Mouse (Mus musculus) G1E (cell line): ENCODE data around the gene Fam129c.

ENCODE experiments used
- CTCF ChIP-seq: IDR thresholded peaks from 2 replicates; pipeline ENCODE4 v1.5.1; 2012; ENCODE audit warnings: low read depth, low read length, inconsistent platforms, mixed read lengths
- GATA1 ChIP-seq: IDR thresholded peaks from 2 replicates; pipeline ENCODE4 v1.6.1; 2012; ENCODE audit warnings: borderline replicate concordance, low read length, inconsistent platforms, mixed read lengths
- GATA2 ChIP-seq: IDR thresholded peaks from 2 replicates; pipeline ENCODE4 v1.6.1; 2012; ENCODE audit warnings: low read depth, low read length, inconsistent platforms, borderline replicate concordance
- POLR2AphosphoS5 ChIP-seq: IDR thresholded peaks from 2 replicates; pipeline ENCODE4 v1.6.1; 2012; ENCODE audit warnings: low read depth, low read length, inconsistent platforms; ENCODE audit not compliant: insufficient replicate concordance
- TAL1 ChIP-seq: conservative IDR thresholded peaks from 2 replicates; pipeline ENCODE4 v1.6.1; 2012; ENCODE audit warnings: low read depth, low read length, inconsistent platforms, mixed read lengths

DNA sequence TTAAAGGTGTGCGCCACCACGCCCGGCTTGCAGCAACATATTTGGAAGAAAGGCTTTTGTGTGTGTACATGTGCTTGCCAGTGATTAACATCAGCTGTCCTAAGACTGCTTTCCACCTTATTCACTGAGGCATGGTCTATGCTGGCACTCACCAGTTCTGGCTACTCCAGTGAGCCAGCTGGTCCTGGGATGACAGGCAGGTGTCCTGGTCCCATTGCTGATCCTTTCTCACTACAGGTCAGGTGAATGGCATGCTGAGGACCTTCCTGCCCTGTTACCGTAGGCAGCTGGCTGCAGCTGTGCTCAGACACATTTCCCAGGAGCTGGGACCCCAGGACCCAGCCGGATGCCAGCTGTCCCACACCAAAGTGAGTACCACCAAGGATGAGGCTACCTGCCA, 1.4 kb downstream of the Fam129c start:
- TF ChIP-seq CTCF: no peak
- no peak for TF ChIP-seq TAL1
- no peak for TF ChIP-seq GATA2
- no peak for TF ChIP-seq POLR2AphosphoS5
- no peak for TF ChIP-seq GATA1
